ENCODE assay signal across 10 mouse cellular contexts in genomic region chr17:81671245-81671644, GRCm38 (mm10).
A peak's percentile ranks its signal among the peaks of the same experiment; 100 is the strongest.
DNase-seq lines count a peak whose midpoint lies in the region; ATAC-seq and TF ChIP-seq lines count a peak whose summit lies in the region.
"Had no signal": no experiment of that assay in that cellular context is flagged by ENCODE, and none has a peak within 500 bp of the region (broad histone marks: within the 10 kb centered on the region; RNA-seq: fewer than 3 reads in every experiment).

No protein-coding gene starts in this region.

- H3K4me2 ChIP-seq in heart, embryonic 13.5 days = peak overlapping the region; percentile 80
- H3K4me2 ChIP-seq in forebrain, postnatal 0 days (ENCODE audit: low read depth) = peak overlapping the region; percentile 70

- peak overlapping the region; percentile 49 for H3K27ac ChIP-seq in heart, embryonic 13.5 days (replicated peaks)
- peak overlapping the region; percentile 98; the same call in 1 of the 2 replicates for H3K27ac ChIP-seq in forebrain, postnatal 0 days (ENCODE audit: low read depth, low read length)

- WGBS in heart, embryonic 13.5 days = 17% methylated on average over 5 of the region's 5 CpGs
- WGBS in forebrain, postnatal 0 days = 22% methylated on average over 5 of the region's 5 CpGs

- DNase-seq in heart, postnatal 36 days = no peak
- DNase-seq in embryo, embryonic 10 days (ENCODE audit: low spot score) = peak; percentile 21
- peak; percentile 27 for DNase-seq in forebrain, postnatal 0 days
- DNase-seq in mesoderm, embryonic 11.5 days (ENCODE audit: low read depth, low spot score) = peak; percentile 28
- no peak for DNase-seq in spleen, postnatal 14 days (ENCODE audit: low spot score in 2 of 2)
- no peak for DNase-seq in adrenal gland, postnatal 25 days
- DNase-seq in adrenal gland, postnatal 36 days = no peak
- DNase-seq: right cerebral cortex, postnatal 4 days had no signal

- H3K9ac ChIP-seq in heart, embryonic 13.5 days = peak overlapping the region; percentile 89
- H3K9ac ChIP-seq in forebrain, postnatal 0 days = peak overlapping the region; percentile 86

- peaks cover 83% of the 10 kb centered on the region for H3K4me1 ChIP-seq in heart, embryonic 13.5 days
- H3K4me1 ChIP-seq in forebrain, postnatal 0 days (ENCODE audit: insufficient read depth) = peaks cover 4% of the 10 kb centered on the region

- peak overlapping the region; percentile 71 for H3K4me3 ChIP-seq in heart, embryonic 13.5 days
- H3K4me3 ChIP-seq in forebrain, postnatal 0 days (ENCODE audit: low read depth, low read length) = 0 out of 2 replicates have a peak overlapping the region, but pooled peaks have one; percentile 60

- intact Hi-C loops in heart, postnatal 36 days (cut with DNase I) = no loop called here

- H3K27me3 ChIP-seq in heart, embryonic 13.5 days (replicated peaks) = peaks cover 11% of the 10 kb centered on the region
- H3K27me3 ChIP-seq in forebrain, postnatal 0 days (ENCODE audit: insufficient read depth, low read length) = no peaks in the 10 kb centered on the region

- no peak for ATAC-seq in heart, embryonic 13.5 days (ENCODE audit: extremely low read depth, insufficient number of reproducible peaks, low FRiP score, low TSS enrichment)
- ATAC-seq in forebrain, postnatal 0 days = no peak
- ATAC-seq: intestine, postnatal 0 days had no signal

- no peaks in the 10 kb centered on the region for H3K9me3 ChIP-seq in heart, embryonic 13.5 days
- no peaks in the 10 kb centered on the region for H3K9me3 ChIP-seq in forebrain, postnatal 0 days (ENCODE audit: low read length)

- H3K36me3 ChIP-seq in heart, embryonic 13.5 days = 0 out of 2 replicates have a peak, but pooled peaks cover 17% of the 10 kb centered on the region
- no peaks in the 10 kb centered on the region for H3K36me3 ChIP-seq in forebrain, postnatal 0 days (ENCODE audit: insufficient read depth)

- TF ChIP-seq CTCF in forebrain, postnatal 0 days (IDR thresholded peaks at IDR 0.05; ENCODE audit: low read depth) = no peak

Comparison
In these comparisons a context has a peak if more than half of its experiments do, and no peak if none do; other contexts are left out.
1. DNase-seq: peak in embryo, embryonic 10 days (single experiment), forebrain, postnatal 0 days (single experiment) and mesoderm, embryonic 11.5 days (single experiment); none in heart, postnatal 36 days (0 of 2), spleen, postnatal 14 days (0 of 2), adrenal gland, postnatal 25 days (single experiment) and adrenal gland, postnatal 36 days (0 of 2).